Mouse (Mus musculus) CD8-positive naive resting alpha-beta T cell, adult 2 months (primary cell): ENCODE results near the gene Prkag3.

ENCODE experiments used
- DNase-seq, 2 experiments: peaks; one replicate each; pipeline ENCODE4 v3.0.0; 2022; ENCODE audit warnings: low read depth in 2 of 2, low spot score in 2 of 2

The Prkag3 gene

DNA sequence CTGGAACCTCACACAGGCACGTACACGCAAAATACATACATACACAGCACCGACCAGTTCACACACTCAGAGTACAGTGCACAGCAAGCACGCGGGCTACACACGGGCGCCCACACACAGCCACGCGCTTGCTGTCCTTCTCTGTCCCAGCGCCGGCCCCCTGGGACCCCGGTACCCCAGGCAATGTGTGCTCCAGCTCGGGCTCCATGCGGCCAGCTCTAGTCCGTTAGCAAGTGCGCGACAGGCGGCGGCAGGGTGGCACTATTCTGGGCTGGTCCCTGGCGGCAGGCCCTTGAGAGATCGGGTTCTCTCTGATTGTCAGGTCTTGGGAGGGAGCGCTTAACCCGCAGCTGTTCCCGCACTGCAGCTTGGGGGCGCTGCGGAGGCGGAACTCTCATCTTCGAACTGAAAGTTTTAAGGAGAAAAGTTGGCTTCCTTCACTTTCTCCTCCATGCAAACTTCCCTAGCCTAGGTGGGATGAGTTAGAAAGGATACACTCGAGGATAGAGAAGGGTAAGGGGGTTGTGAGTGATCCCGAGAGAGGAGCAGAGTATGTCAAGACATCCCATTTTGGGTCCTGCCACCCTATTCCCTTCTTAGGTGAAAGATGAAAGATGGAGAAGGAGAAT lies at the start of gene Prkag3:
Prkag3 (minus strand) TSS at position 579 of the 629 bp plus-strand sequence.
- no peak for DNase-seq

DNA sequence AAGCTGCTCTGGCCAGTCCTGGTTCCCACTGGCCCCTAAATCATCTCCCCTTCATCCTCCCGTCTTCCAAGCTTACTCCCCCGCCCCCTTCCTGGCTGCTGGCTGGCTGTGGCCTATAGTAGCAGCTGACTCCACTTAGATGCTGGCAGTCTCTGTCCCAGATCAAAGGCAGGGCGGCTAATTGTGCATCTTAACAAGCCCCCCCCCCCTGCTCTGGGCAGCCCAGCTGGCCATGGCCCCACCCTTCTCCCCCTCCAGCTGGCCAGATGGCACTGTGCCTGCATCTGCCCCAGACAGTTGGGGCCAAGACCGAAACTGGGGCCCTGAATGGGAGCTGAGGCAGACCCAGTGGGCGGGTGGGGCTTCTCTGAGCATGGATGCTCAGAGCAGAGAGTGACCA lies 48.4 kb upstream of the Prkag3 start:
- DNase-seq = no peak

DNA sequence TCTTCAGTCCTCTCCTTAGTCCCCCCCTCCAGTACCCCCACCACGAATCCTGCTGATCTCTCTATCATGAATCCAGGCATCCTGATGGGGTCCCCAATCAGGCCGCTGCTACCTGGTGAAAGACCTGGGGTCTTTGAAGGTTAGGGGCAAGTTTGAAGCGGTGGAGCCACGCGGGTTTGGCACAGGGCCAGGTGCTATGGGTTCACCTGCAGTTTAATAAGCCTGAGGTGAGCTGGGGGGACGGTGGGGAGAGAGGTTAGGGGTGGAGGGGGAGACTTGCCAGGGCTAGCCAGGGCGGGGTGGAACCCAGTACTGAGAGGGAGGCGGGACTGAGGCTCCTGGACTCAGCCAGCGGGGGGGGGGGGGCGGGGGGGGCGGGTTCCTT lies 46.1 kb upstream of the Prkag3 start:
- no peak for DNase-seq

DNA sequence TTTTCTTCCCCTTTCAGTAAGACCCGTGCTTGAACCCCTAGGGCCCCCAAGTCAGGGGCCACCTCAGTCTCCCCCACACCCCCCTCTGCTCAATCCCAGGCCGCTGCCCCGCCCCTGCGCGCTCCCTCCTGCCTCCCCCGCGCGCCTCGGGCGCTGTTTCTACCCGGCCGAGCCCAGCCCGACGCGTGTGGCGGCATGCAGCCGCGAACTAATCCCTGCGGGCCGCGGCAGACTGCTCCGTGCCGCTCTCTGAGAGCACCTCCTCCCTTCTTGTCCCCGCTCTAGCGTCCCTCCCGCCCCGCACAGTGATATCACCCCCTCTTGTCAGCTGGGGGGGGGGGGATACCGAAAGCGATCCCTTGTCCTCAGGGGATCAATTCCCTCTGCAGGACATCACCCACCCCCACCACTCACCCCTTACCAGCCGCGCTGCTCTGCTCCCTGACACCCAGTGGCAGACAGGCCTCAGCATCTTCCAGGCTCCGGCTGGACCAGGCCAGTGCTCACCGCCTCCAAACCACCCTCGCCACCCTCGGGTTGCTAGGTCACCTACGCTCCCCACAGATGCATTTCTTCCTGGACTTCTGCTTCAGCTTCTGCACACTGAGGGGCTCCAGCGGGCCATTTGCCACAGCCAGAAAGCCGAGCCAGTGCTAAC lies 45.6 kb upstream of the Prkag3 start:
- no peak for DNase-seq

DNA sequence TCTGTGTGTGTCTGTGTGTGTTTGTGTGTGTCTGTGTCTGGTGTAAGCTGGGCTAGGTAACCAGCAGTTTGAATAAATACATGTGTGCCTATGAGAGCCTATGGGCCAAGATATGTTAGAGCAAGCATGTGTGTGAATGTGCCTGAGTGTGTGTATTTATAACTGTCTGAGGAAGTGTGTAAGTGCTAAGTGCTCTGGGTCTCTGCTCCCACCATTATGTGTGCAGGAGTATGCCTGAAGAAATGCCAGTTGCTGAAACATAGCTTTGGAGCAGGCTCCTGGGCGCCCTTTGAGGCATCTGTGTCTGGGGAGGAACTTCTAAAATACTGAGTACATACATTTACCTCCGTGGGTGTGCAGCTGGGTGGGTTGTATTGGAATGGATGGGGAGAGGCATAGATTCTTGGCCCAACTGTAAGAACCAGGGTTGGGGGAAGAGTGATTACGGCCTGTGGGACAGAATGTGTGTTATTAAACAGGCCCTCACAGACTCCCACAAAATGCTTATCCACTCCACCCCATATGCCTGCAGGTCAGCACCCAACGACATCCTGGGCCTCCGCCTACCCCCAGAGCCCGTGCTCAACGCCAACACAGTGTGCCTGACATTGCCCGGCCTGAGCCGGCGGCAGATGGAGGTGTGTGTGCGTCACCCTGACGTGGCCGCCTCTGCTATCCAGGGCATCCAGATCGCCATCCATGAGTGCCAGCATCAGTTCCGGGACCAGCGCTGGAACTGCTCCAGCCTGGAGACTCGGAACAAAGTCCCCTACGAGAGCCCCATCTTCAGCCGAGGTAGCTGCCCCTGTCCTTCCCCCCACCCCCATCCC lies 44.0 kb upstream of the Prkag3 start:
- DNase-seq = no peak

DNA sequence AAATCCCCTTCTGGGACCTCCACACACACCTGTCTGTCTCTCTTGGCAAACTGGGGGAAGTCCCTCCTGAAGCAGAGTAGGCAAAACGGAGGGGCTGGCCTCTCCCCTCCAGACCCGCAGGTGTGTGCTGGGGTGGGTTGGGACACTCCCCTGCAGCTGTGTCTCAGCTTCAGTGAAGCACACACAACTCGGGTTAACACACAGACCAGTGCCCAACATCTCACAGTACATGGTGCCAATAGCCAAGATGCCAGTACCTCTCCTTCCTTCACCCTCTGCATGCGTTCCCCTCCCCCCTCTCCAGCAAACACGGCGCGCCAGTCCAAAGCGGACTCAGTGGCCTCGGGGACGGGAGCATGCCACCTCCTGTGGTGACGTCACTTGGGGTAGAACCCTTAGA lies 42.2 kb upstream of the Prkag3 start, which contains the start of gene Wnt10a:
Wnt10a (plus strand) TSS at position 268 of the 400 bp plus-strand sequence.
- DNase-seq = no peak

DNA sequence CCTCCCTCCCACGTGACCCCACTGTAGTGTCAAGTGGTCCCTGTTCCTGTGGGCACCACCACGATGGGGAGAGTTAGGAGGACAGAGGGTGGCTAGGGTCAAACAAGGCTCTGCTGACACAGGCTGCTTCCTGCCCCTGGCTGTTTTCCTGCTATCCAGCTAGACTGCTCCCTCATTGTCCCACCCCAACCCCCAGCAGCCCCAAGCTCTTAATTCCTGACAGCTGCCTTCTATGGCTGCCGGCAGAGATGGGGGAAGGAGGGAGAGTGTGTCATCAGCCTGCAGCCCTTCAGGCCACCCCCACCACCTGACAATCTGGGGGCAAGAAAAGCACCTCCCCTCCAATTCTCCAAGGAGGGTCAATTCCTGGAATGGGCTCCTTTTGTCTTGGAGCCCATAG lies 41.1 kb upstream of the Prkag3 start:
- DNase-seq = no peak

DNA sequence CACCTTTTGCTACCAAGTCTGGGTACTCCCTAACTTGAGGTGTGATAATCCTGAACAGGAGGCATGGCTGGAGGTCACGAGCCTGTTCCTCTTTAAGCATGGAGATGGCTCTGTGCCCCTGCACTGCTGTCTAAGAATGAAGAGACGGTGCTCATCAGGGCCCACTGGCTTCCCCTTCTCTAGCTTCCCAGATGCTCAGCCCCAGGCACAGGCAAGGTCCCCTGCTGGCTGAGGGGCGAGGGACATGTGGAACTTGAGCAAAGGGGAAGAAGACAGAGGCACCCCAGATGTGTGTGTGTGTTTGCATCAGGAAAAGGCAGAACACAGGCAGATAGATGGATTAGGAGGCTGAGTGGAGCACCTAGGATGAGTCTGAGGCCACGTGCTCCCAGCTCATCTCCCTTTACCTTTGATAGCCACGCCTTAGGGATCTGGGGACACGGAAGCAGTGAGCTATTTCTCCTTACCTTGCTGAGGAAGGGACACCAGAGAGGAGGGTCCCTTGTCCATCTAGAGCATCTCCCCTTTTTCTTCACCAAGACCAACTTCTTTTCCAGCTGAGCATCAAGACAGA lies 39.7 kb upstream of the Prkag3 start:
- no peak for DNase-seq

DNA sequence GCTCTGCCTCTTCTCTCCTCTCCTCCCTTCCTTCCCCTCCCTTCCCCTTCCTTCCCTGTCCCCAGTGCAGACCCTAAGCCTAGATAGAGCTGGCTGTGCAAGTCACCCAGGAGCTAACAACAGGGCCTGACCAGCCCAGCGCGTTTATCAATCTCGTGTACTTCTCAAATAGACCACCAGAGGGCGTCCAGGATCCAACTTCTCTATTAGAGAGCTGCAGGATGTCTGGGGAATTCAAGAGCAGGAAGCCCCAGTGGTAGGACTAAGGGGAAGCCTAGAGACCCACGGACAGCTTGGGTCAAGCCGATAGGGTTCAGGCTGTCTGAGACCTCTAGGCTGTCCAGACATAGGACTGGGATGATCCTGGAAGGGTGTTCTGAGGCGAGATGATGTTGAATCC lies 38.8 kb upstream of the Prkag3 start:
- DNase-seq = peak; percentile 82 to 84

DNA sequence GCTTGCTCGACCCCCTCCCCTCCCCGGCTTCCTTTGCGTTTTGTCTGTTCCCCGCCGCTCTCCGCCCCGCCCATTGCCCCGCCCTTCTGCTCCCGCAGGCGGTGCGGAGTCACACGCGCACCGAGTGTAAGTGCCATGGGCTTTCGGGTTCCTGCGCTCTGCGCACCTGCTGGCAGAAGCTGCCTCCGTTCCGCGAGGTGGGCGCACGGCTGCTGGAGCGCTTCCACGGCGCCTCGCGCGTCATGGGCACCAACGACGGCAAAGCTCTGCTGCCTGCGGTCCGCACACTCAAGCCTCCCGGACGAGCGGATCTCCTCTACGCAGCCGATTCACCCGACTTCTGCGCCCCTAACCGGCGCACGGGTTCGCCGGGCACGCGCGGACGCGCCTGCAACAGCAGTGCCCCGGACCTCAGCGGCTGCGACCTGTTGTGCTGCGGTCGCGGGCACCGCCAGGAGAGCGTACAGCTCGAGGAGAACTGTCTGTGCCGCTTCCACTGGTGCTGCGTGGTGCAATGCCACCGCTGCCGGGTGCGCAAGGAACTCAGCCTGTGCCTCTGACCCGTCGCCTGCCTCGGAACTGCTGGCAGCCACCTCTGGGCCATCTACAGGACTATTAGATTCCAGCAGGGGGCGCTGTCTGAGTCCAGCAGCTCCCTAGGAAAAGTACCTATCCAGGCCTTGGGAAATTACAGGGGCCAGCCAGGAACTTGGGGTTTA lies 35.2 kb upstream of the Prkag3 start:
- no peak for DNase-seq

DNA sequence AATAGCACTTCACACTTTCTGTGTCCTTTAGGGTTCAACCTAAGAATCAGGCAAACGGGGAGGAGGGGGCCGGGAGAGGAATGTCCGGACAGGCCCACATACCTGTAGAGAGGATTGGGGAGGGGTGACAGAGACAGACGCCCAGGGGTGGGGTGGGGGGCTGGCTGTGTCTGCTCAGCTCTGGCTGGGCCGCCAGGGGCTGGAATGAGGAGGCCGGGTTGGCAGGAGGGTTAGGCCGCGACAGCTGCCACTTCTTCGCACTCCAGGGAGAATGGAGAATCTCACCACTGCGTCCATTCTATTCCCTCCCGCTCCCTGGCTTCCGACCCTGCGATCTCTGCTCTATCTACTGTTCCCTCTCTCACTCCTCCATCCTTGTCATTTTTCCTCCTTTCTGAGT lies 34.5 kb upstream of the Prkag3 start:
- no peak for DNase-seq

DNA sequence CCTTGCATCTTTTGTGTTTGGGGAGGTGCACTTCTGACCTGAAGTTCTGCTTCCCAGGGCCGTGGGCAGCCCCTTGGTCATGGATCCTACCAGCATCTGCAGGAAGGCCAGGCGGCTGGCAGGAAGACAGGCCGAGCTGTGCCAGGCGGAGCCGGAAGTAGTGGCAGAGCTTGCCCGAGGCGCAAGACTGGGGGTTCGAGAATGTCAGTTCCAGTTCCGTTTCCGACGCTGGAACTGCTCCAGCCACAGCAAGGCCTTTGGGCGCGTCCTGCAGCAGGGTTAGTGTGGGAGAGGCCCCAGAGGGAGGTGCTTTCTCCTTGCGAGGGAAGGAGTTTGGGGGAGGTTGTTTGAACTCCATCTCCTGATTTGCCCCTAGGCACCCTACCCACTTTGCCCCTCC lies 33.0 kb upstream of the Prkag3 start:
- DNase-seq = no peak

DNA sequence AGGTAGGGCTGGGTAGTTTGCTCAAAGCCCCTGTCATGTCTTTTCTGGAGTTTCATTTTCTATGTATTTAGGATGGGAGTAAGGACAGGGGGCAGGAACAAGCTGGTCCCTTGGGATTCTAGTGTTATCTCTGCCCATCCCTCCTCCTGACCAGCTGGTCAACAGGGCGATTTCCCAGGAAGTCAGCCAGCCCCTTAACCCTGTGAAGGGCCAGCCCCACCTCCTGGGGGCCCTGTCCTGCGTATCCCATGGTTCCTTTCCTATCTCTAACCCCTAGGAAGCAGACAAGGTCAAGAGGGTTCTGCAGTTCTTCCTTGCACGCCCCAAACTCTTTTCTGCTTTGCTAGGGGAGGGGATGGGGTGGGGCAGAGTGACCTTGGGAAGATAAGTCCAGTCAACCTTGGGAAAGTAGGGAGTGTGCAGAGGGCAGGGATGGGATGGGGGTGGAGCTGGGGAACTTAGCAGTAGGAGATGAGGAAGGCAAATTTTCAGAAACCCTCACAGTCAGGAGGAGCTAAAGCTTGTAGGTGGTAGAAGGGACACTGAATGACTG lies 30.0 kb upstream of the Prkag3 start:
- no peak for DNase-seq

DNA sequence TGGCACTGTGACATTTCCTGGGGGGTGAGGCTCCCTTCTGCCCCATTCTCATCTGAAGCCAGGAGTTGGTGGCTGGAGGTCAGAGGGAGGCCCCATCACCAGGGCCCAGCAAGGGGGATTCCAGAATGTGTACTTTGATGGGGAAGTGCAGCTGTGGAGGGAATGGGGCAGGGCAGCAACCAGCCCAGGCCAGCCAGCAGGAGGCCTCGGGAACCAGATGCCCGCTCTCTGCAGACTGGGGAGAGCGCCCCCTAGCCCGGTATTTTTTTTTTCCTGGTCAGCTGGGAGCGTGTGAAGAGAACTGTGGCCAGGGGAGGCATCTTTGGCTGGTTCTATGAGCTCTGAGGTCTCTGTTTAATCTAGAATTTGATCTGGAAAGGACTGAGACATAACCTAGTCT lies 26.8 kb upstream of the Prkag3 start:
- no peak for DNase-seq

DNA sequence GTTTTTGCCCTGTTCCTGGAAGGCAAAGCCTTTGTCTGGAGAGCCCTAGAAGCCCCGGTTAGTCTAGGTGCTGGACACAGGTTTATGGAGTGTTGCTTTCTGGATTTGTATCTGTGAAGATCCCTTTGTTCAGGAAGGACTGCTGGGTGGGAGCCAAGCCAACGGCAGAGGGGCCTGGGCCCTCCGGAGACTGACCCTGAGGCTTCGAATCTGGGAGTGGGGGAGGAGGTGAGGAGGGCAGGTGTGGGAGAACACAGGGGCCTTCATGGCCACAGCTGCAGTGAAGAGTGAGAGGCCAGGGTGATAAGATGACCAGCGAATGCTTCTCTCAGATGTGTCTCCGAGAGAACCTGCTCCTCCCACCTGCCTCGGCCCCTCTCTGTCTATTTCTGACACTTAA lies 25.0 kb upstream of the Prkag3 start:
- no peak for DNase-seq

DNA sequence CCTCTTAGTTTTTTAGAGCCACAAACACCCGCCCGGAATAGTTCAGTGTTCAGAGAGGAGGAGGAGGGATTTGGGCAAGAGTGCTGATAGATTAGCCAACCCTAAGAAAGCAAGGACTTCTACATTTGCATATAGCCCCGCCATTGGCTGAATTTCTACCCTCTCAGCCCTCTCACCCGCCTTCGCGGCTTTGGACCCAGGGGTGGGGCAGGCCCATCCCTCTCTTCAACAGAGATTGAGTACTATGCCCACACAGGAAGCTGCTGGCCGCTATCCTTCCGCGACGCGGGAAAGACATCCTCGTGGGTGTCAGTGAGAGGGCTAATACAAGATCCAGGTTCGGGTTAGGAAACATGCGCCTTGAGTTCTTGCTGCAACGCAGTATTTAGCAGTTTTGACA lies 24.1 kb upstream of the Prkag3 start:
- no peak for DNase-seq

DNA sequence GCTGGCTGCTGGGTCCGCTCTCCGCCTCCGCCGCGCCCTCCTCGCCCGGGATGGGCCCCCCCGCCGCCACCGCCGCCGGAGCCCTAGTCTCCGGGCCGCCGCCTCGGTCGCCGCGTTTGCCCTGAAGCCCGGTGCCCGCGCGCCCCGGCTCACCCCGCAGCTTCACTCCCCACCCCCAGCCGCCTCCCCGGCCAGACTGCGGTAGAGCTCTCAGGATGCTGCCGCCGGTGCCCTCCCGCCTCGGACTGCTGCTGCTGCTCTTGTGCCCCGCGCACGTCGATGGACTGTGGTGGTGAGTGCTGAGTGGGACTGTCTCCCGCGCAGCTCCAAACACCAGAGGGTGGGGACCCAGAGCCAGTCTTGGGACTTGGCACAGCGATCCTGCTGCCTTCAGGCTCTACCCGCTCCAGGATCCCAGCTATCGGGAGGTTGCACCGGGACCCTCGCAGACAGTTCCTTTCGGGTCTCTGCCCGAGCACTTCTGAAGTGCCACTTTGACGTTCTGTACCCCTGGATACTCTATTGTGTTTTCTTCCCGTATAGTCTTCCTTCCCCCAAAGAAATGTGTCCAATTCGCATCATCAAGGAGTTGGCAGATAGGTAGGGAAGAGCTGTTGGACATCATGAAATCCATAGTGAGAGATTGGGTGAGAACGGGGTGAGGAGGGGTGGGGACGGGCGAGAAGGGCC lies 23.1 kb upstream of the Prkag3 start:
- DNase-seq = no peak

DNA sequence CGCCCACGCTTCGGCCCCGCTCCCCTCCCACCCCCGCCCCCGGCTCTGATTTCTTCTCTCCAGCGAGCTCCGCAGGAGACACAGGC lies 22.7 kb upstream of the Prkag3 start, which contains the start of gene Wnt6:
Wnt6 (plus strand) TSS at position 48 of the 86 bp plus-strand sequence.
- no peak for DNase-seq

DNA sequence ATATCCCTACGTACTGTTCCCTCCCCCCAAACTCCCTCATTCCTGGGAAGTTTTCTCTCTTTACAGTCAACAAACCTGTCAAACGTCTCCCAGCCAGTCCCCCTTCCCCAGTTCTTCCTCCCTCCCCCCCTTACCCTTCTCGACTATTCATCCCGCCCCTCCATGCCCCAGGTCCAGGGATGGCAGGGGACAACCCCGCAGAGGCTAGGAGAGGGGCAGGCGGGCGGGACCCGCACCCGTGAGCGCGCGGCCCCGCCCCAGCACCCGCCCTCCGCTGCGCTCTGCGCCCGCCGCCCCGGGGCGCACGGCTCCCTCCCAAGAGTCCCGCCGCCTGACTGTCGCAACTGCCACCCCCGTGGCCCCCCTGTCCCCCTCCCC lies 22.4 kb upstream of the Prkag3 start:
- DNase-seq = no peak

DNA sequence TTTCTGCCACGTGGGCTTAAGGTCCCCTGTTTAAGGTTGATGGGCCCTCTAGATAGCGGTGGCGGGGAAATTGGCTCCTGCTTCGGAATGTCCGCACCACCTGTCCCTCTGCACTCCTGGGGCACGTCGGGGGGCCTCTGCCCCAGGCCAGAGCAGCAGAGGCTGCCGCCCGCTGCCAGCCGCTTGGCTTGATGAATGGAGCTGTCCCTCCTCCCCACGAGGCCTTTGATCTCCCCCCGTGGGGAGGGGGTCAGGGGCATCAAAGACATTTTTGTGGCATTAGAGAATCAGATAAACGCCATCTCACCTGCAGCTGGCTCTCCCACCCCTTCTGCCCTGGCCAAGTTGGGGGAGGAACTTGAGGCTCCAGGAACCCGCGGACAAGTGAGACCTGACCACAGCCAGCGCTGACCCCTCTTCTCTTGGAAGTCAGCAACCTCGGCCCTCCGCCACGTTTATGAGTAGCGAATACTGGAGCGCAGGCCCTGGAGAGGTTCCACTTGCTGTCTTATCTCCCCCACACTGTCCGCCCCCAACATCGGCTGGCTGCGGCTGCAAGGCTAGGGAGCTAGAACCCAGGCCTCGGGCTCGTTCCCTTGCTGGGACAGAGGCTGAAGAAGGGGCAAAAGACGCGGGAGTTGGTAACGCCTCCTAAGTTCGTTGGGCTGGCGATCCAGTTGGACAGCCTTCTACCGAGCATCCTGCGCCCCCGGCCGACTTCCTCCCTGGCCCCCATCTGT lies 21.9 kb upstream of the Prkag3 start:
- no peak for DNase-seq
